In genomic region chr2:168371245-168371644, GRCm38 (mm10) we compare ENCODE assay signal across 14 mouse cellular contexts.
A peak's percentile ranks its signal among the peaks of the same experiment; 100 is the strongest.
DNase-seq lines count a peak whose midpoint lies in the region; ATAC-seq lines count a peak whose summit lies in the region.
"Had no signal": no experiment of that assay in that cellular context is flagged by ENCODE, and none has a peak within 500 bp of the region (broad histone marks: within the 10 kb centered on the region; RNA-seq: fewer than 3 reads in every experiment).

No protein-coding gene starts in this region.

- H3K4me2 ChIP-seq in kidney, embryonic 16.5 days (replicated peaks; ENCODE audit: low read depth, low read length), result no peak overlapping the region
- no peak overlapping the region for H3K4me2 ChIP-seq in embryonic facial prominence, embryonic 11.5 days (ENCODE audit: low read depth, low read length)
- H3K4me2 ChIP-seq: heart, embryonic 13.5 days; limb, embryonic 12.5 days; liver, embryonic 12.5 days; stomach, embryonic 15.5 days had no signal

- H3K27ac ChIP-seq in kidney, embryonic 16.5 days (ENCODE audit: low read length), result no peak overlapping the region
- H3K27ac ChIP-seq in embryonic facial prominence, embryonic 11.5 days (replicated peaks; ENCODE audit: low read depth, low read length), result no peak overlapping the region
- no peak overlapping the region for H3K27ac ChIP-seq in hindbrain, embryonic 10.5 days
- H3K27ac ChIP-seq: heart, embryonic 13.5 days; limb, embryonic 12.5 days; liver, embryonic 12.5 days; stomach, embryonic 15.5 days had no signal

- peaks cover 23% of the 10 kb centered on the region for H3K9me3 ChIP-seq in kidney, embryonic 16.5 days (ENCODE audit: low read length)
- H3K9me3 ChIP-seq in embryonic facial prominence, embryonic 11.5 days (replicated peaks; ENCODE audit: control insufficient read depth, low read length), result 0 out of 2 replicates have a peak, but pooled peaks cover 2% of the 10 kb centered on the region
- H3K9me3 ChIP-seq in hindbrain, embryonic 10.5 days, result peaks cover 26% of the 10 kb centered on the region
- H3K9me3 ChIP-seq: stomach, embryonic 15.5 days had no signal

- WGBS in kidney, embryonic 16.5 days, result 10% methylated on average over 3 of the region's 3 CpGs
- 19% methylated on average over 3 of the region's 3 CpGs for WGBS in embryonic facial prominence, embryonic 11.5 days
- 51% methylated on average over 3 of the region's 3 CpGs for WGBS in hindbrain, embryonic 10.5 days

- peak; percentile 74 for ATAC-seq in kidney, embryonic 16.5 days (ENCODE audit: low FRiP score, low TSS enrichment)
- ATAC-seq in embryonic facial prominence, embryonic 11.5 days (replicated peaks; ENCODE audit: insufficient number of reproducible peaks, low FRiP score, low TSS enrichment, low read depth), result no peak
- ATAC-seq: liver, embryonic 12.5 days had no signal

- H3K36me3 ChIP-seq in kidney, embryonic 16.5 days (ENCODE audit: insufficient read depth, low read length), result no peaks in the 10 kb centered on the region
- H3K36me3 ChIP-seq in embryonic facial prominence, embryonic 11.5 days (replicated peaks; ENCODE audit: control insufficient read depth, insufficient read depth, low read depth, low read length), result no peaks in the 10 kb centered on the region
- H3K36me3 ChIP-seq in hindbrain, embryonic 10.5 days, result no peaks in the 10 kb centered on the region
- H3K36me3 ChIP-seq: heart, embryonic 13.5 days; limb, embryonic 12.5 days; liver, embryonic 12.5 days; stomach, embryonic 15.5 days had no signal

- H3K27me3 ChIP-seq in kidney, embryonic 16.5 days (ENCODE audit: insufficient read depth, low read length), result no peaks in the 10 kb centered on the region
- H3K27me3 ChIP-seq in embryonic facial prominence, embryonic 11.5 days (ENCODE audit: control insufficient read depth, insufficient read depth, low read length), result no peaks in the 10 kb centered on the region
- no peaks in the 10 kb centered on the region for H3K27me3 ChIP-seq in hindbrain, embryonic 10.5 days (ENCODE audit: insufficient read depth, poor library complexity, severe bottlenecking)
- H3K27me3 ChIP-seq: limb, embryonic 12.5 days; liver, embryonic 12.5 days; stomach, embryonic 15.5 days had no signal

- no peaks in the 10 kb centered on the region for H3K4me1 ChIP-seq in kidney, embryonic 16.5 days (ENCODE audit: insufficient read depth, low read length)
- H3K4me1 ChIP-seq in embryonic facial prominence, embryonic 11.5 days (ENCODE audit: control insufficient read depth, insufficient read depth, low read length), result no peaks in the 10 kb centered on the region
- 0 out of 2 replicates have a peak, but pooled peaks cover 4% of the 10 kb centered on the region for H3K4me1 ChIP-seq in hindbrain, embryonic 10.5 days (replicated peaks)
- H3K4me1 ChIP-seq: heart, embryonic 13.5 days; liver, embryonic 12.5 days had no signal

- H3K4me3 ChIP-seq in kidney, embryonic 16.5 days (ENCODE audit: low read length), result no peak overlapping the region
- H3K4me3 ChIP-seq in embryonic facial prominence, embryonic 11.5 days (ENCODE audit: low read depth, low read length), result no peak overlapping the region
- no peak overlapping the region for H3K4me3 ChIP-seq in hindbrain, embryonic 10.5 days
- H3K4me3 ChIP-seq: heart, embryonic 13.5 days; limb, embryonic 12.5 days; liver, embryonic 12.5 days; stomach, embryonic 15.5 days had no signal

- H3K9ac ChIP-seq in kidney, embryonic 16.5 days (replicated peaks; ENCODE audit: low read length), result no peak overlapping the region
- H3K9ac ChIP-seq in embryonic facial prominence, embryonic 11.5 days (replicated peaks; ENCODE audit: low read length), result no peak overlapping the region
- H3K9ac ChIP-seq: heart, embryonic 13.5 days; limb, embryonic 12.5 days; liver, embryonic 12.5 days; stomach, embryonic 15.5 days had no signal

- no peak for DNase-seq in kidney, postnatal 25 days
- DNase-seq in lung, postnatal 10 days, result peak; percentile 33
- DNase-seq in lung, adult 18-20 months, result no peak
- peak; percentile 36 for DNase-seq in embryonic facial prominence, embryonic 11.5 days (ENCODE audit: low spot score)
- peak; percentile 6 for DNase-seq in lung, postnatal 36 days
- no peak for DNase-seq in hindbrain, embryonic 10.5 days (ENCODE audit: low spot score)
- DNase-seq: cerebellum, adult 2 months; gastrocnemius, postnatal 10 days; heart, adult 11 months had no signal

Comparison
In these comparisons a context has a peak if more than half of its experiments do, and no peak if none do; other contexts are left out.
1. DNase-seq: peak in lung, postnatal 10 days (single experiment), embryonic facial prominence, embryonic 11.5 days (single experiment) and lung, postnatal 36 days (single experiment); none in kidney, postnatal 25 days (0 of 2), lung, adult 18-20 months (0 of 2) and hindbrain, embryonic 10.5 days (single experiment).